Mouse (Mus musculus): ENCODE results near the gene Cpa4. TPM values are rescaled to one million over a fixed set of nuclear protein-coding genes. Genes with fewer than 3 reads are reported as not detected.

The Cpa4 gene
- polyA plus RNA-seq, 1 experiment from 2014 or later: 3.6 TPM

DNA sequence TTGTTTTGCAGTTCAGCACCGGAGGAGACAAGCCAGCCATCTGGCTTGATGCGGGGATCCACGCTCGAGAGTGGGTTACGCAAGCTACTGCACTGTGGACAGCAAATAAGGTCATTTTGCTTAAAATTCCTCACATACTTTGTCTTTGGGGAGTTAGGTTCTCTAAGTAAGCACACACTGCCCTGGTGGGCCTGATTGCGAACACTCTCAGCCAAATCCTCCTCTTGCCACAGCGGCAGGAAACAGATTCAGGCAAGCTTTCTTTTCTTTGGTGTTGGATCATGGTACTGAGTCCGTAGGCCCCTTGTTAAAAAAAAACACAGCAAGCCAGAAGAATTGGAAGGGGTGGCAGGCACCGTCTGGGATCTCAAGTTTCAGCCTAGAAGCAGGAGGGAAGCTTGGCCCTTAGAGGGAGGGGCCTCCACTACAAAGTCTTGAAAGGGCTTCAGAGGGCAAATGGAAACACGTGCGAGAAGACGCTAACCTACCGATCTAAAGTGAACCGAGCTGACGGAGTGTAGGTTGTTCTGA lies 18.9 kb upstream of the Cpa4 start:
- no peak overlapping the region for H3K4me2 ChIP-seq (ENCODE audit: low read depth)
- H3K9ac ChIP-seq (ENCODE audit: low read length): peak overlapping the region; percentile 35
- H3K4me3 ChIP-seq (ENCODE audit: low read depth, low read length): no peak overlapping the region
- no peaks in the 10 kb centered on the region for H3K36me3 ChIP-seq (ENCODE audit: control insufficient read depth, insufficient read depth, low read length)
- WGBS: 15% methylated on average over 15 of the region's 15 CpGs
- H3K27ac ChIP-seq (ENCODE audit: low read depth, low read length): peak overlapping the region; percentile 80
- ATAC-seq (ENCODE audit: insufficient read depth, low FRiP score, low TSS enrichment) (no peak), DNase-seq (ENCODE audit: low spot score) (peak; percentile 64)
- H3K4me1 ChIP-seq (ENCODE audit: control insufficient read depth, insufficient read depth, low read length): peaks cover 24% of the 10 kb centered on the region
- no peaks in the 10 kb centered on the region for H3K27me3 ChIP-seq (ENCODE audit: control insufficient read depth, insufficient read depth, low read length)
- H3K9me3 ChIP-seq (ENCODE audit: control insufficient read depth, low read length): no peaks in the 10 kb centered on the region

DNA sequence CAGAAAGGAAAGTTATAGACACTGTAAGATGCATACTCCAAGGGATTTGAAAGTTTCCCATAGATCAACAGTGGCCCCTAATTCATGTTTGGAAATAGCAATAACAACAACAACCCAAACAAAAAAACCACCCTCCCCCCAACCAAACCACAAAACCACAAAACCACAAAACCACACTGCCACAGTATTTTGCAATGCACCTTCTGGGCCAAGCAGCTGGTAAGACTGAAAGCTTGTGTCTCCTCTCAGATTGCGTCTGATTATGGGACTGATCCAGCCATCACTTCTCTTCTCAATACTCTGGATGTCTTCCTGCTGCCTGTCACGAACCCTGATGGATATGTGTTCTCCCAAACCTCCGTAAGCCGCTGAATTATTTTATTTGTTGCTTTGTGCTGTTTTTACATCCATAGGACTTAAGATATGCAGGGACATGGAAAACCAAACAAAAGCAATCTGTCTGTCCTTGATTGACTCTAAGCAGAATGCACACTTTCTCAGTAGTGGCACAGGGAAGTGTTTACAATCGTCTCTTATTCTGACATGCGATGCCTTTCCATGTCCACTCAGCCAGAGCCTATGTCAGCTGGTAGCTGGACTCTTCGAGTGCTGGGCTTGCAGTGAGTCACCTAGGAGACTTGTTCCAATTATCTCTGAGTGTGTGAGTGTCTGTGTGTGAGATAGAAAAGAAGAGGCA lies 17.5 kb upstream of the Cpa4 start:
- ATAC-seq (ENCODE audit: insufficient read depth, low FRiP score, low TSS enrichment): no peak
- peak overlapping the region; percentile 45; the same call in 1 of the 2 replicates for H3K27ac ChIP-seq (ENCODE audit: low read depth, low read length)

DNA sequence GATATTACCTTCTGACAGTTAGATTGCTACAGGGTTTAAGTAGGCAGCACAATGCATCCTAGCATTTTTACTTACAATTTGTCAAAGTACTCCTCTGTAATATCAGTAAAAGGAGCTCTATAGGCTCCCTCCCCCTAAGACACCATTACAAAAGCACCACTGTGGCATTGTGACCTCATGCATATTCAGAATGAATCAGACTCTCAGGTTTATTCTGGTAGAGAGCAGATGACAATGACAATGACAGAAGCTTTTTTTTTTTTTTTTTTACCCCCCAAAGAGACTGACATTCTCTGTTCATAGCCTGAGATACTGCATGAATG lies 17.0 kb upstream of the Cpa4 start:
- no peaks in the 10 kb centered on the region for H3K27me3 ChIP-seq (ENCODE audit: control insufficient read depth, insufficient read depth, low read length)
- DNase-seq (ENCODE audit: low spot score) (no peak), ATAC-seq (ENCODE audit: insufficient read depth, low FRiP score, low TSS enrichment) (no peak)
- H3K4me2 ChIP-seq (ENCODE audit: low read depth): no peak overlapping the region
- peak overlapping the region; percentile 45; the same call in 1 of the 2 replicates for H3K27ac ChIP-seq (ENCODE audit: low read depth, low read length)
- no peak overlapping the region for H3K9ac ChIP-seq (ENCODE audit: low read length)
- no peak overlapping the region for H3K4me3 ChIP-seq (ENCODE audit: low read depth, low read length)
- no peaks in the 10 kb centered on the region for H3K9me3 ChIP-seq (ENCODE audit: control insufficient read depth, low read length)
- peaks cover 24% of the 10 kb centered on the region for H3K4me1 ChIP-seq (ENCODE audit: control insufficient read depth, insufficient read depth, low read length)
- H3K36me3 ChIP-seq (ENCODE audit: control insufficient read depth, insufficient read depth, low read length): no peaks in the 10 kb centered on the region

More for the DNA sequence above, 17.5 kb upstream of the Cpa4 start:
- Histone ChIP-seq H3K36me3 (ENCODE audit: control insufficient read depth, insufficient read depth, low read length) (no peaks in the 10 kb centered on the region), H3K4me2 (ENCODE audit: low read depth) (no peak overlapping the region), H3K27me3 (ENCODE audit: control insufficient read depth, insufficient read depth, low read length) (no peaks in the 10 kb centered on the region), H3K9me3 (ENCODE audit: control insufficient read depth, low read length) (no peaks in the 10 kb centered on the region), H3K4me3 (ENCODE audit: low read depth, low read length) (no peak overlapping the region), H3K4me1 (ENCODE audit: control insufficient read depth, insufficient read depth, low read length) (peaks cover 24% of the 10 kb centered on the region), H3K9ac (ENCODE audit: low read length) (no peak overlapping the region)
- no peak for DNase-seq (ENCODE audit: low spot score)
- WGBS: 74% methylated on average over 7 of the region's 7 CpGs

DNA sequence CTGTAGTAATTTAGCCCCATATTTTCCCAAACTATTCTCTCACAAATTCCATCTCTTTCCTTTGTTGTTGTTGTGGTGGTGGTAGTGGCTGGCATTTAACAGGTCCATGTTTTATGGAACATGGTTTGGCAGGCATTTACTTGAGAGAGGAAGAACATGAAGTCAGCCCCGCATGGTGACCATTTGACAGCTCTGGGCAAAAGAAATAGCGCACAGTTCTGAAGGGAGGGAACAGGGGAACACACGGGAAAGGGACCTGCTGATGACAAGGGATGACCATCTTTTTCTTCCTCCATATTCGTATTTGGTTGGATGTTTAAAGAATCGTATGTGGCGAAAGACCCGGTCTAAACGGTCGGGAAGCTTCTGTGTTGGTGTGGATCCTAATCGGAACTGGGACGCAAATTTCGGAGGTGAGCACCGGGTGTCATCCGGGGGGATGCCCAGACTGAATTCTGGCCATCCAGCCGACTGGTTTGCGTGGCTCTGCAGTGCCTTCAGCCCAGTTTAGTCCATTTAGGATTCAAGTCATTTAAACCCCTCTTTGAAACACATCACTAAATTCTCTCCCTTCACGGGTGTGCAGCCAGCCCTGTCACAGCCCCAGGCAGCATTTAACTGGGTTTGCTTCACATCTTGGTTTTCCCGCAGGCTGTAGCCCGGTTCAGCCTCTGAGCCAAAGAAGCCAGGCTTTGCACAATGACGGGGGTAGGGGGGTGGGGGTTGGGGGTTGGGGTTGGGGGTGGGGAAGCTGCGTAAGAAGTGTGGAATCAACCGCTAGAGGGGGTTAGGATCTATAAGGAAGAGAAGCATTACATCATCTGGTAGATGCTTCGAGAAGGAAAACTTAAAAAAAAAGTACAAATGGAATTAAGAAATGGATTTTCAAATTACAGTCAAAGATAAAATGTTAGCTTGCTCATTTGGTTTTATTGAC lies 16.3 kb upstream of the Cpa4 start:
- H3K36me3 ChIP-seq (ENCODE audit: control insufficient read depth, insufficient read depth, low read length): no peaks in the 10 kb centered on the region
- H3K27me3 ChIP-seq (ENCODE audit: control insufficient read depth, insufficient read depth, low read length): no peaks in the 10 kb centered on the region
- WGBS: 23% methylated on average over 23 of the region's 23 CpGs
- H3K4me3 ChIP-seq (ENCODE audit: low read depth, low read length): no peak overlapping the region
- peak overlapping the region; percentile 29 for H3K4me2 ChIP-seq (ENCODE audit: low read depth)
- ATAC-seq (ENCODE audit: insufficient read depth, low FRiP score, low TSS enrichment) (peak; percentile 60; the same call in 1 of the 2 replicates), DNase-seq (ENCODE audit: low spot score) (peak; percentile 65)
- H3K9me3 ChIP-seq (ENCODE audit: control insufficient read depth, low read length): no peaks in the 10 kb centered on the region
- H3K9ac ChIP-seq (ENCODE audit: low read length): peak overlapping the region; percentile 50
- H3K4me1 ChIP-seq (ENCODE audit: control insufficient read depth, insufficient read depth, low read length): peaks cover 19% of the 10 kb centered on the region
- H3K27ac ChIP-seq (ENCODE audit: low read depth, low read length): peak overlapping the region; percentile 83

DNA sequence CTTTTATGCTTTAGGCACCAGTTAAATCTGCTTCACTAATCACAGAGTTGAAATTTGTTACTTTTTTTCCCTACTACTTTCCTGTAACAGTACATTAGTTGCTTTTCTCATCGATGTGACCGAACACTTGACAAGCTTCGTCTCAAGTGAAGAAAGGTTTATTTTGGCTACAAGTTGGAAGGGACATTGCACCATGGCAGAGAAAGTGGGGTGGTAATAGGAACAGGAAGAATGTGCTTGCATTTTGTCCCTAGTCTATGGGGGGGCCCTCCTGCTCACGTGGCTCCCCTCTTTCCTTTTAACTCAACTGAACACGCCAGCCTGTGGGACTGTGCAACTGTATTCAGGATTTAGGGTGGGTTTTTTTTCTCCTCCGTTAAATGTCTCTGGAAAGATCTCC lies 15.5 kb upstream of the Cpa4 start:
- no peak overlapping the region for H3K4me2 ChIP-seq (ENCODE audit: low read depth)
- H3K36me3 ChIP-seq (ENCODE audit: control insufficient read depth, insufficient read depth, low read length): no peaks in the 10 kb centered on the region
- H3K9ac ChIP-seq (ENCODE audit: low read length): no peak overlapping the region
- no peak for ATAC-seq (ENCODE audit: insufficient read depth, low FRiP score, low TSS enrichment)
- H3K27me3 ChIP-seq (ENCODE audit: control insufficient read depth, insufficient read depth, low read length): no peaks in the 10 kb centered on the region
- WGBS: 65% methylated on average over 6 of the region's 6 CpGs
- H3K9me3 ChIP-seq (ENCODE audit: control insufficient read depth, low read length): no peaks in the 10 kb centered on the region
- DNase-seq (ENCODE audit: low spot score): no peak
- H3K4me3 ChIP-seq (ENCODE audit: low read depth, low read length): no peak overlapping the region
- peaks cover 18% of the 10 kb centered on the region for H3K4me1 ChIP-seq (ENCODE audit: control insufficient read depth, insufficient read depth, low read length)
- no peak overlapping the region for H3K27ac ChIP-seq (ENCODE audit: low read depth, low read length)

DNA sequence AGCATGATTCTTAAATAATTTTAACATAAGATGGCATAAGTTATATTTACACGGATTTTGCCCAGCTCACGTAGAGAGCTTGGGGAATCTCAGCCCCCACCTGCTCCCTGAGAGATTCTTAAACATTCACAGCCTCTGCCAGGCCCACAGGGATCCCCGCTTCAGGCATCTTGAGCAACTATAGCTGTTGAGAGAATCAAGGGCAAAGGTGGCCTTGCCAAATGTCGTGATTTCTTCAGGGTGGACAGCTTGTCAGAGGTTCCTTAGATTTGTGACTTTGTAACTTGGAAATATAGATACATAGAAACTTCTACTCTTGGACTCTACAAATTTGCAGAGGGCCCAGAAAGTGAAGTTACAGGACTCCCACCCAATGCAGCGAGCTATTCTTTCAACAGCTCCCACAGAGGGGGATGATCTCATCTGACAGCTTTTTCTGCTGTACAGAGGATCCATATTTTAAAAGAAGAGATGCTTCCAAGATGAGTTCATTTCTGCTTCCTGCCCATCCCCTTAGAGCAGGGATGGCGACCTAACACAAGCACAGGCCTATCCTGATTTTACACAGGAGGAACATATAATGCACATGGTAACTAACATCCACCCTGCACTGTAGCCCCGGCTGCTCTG lies 14.7 kb upstream of the Cpa4 start:
- 81% methylated on average over 7 of the region's 7 CpGs for WGBS
- H3K9ac ChIP-seq (ENCODE audit: low read length): no peak overlapping the region
- no peaks in the 10 kb centered on the region for H3K27me3 ChIP-seq (ENCODE audit: control insufficient read depth, insufficient read depth, low read length)
- H3K4me1 ChIP-seq (ENCODE audit: control insufficient read depth, insufficient read depth, low read length): peaks cover 13% of the 10 kb centered on the region
- H3K4me3 ChIP-seq (ENCODE audit: low read depth, low read length): no peak overlapping the region
- H3K27ac ChIP-seq (ENCODE audit: low read depth, low read length): no peak overlapping the region
- no peaks in the 10 kb centered on the region for H3K36me3 ChIP-seq (ENCODE audit: control insufficient read depth, insufficient read depth, low read length)
- no peak for ATAC-seq (ENCODE audit: insufficient read depth, low FRiP score, low TSS enrichment)
- no peak for DNase-seq (ENCODE audit: low spot score)
- H3K4me2 ChIP-seq (ENCODE audit: low read depth): no peak overlapping the region
- H3K9me3 ChIP-seq (ENCODE audit: control insufficient read depth, low read length): no peaks in the 10 kb centered on the region

DNA sequence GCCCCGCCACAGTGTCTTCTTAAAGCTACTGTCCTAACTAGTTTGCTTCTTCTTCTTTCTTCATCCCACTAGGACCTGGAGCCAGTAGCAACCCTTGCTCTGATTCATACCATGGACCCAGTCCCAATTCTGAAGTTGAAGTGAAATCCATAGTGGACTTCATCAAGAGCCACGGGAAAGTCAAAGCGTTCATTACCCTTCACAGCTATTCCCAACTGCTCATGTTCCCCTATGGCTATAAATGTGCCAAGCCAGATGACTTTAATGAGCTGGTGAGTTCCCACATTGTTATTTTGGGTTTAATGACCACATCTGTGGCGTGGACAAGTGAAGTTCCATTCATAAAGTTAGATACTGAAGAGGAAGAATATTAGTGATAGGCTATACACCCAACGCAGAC lies 14.1 kb upstream of the Cpa4 start:
- no peak overlapping the region for H3K9ac ChIP-seq (ENCODE audit: low read length)
- H3K9me3 ChIP-seq (ENCODE audit: control insufficient read depth, low read length): no peaks in the 10 kb centered on the region
- 76% methylated on average over 5 of the region's 5 CpGs for WGBS
- DNase-seq (ENCODE audit: low spot score) (no peak), ATAC-seq (ENCODE audit: insufficient read depth, low FRiP score, low TSS enrichment) (no peak)
- peaks cover 11% of the 10 kb centered on the region for H3K4me1 ChIP-seq (ENCODE audit: control insufficient read depth, insufficient read depth, low read length)
- H3K27me3 ChIP-seq (ENCODE audit: control insufficient read depth, insufficient read depth, low read length): no peaks in the 10 kb centered on the region
- no peaks in the 10 kb centered on the region for H3K36me3 ChIP-seq (ENCODE audit: control insufficient read depth, insufficient read depth, low read length)
- H3K4me2 ChIP-seq (ENCODE audit: low read depth): no peak overlapping the region
- no peak overlapping the region for H3K27ac ChIP-seq (ENCODE audit: low read depth, low read length)
- H3K4me3 ChIP-seq (ENCODE audit: low read depth, low read length): no peak overlapping the region

DNA sequence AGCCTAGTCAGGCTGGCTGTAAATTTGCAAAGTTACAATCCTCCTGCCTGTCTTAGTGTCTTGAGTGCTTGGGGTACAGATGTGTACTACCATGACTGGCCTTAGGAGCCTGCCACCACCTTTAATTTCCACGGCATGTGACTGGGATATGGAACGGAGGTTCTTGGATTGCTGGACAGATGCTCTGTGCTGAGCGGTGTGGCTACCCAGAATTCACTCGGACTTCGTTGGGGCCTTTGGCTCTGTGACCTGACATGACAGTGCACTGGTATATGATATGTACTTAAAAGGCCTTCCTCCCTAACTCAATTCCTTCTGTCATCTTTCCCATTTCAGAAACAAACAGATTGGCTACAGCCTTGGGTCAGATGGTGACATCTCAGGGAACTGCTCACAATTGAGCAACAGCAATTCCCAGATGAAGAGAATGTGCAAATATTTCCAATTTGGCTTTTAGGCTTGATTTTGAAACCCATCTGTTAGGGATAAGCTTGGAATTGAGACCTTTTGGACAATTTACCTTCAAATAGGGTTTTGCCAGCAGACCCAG lies 13.5 kb upstream of the Cpa4 start:
- Histone ChIP-seq H3K9ac (ENCODE audit: low read length) (no peak overlapping the region), H3K27me3 (ENCODE audit: control insufficient read depth, insufficient read depth, low read length) (no peaks in the 10 kb centered on the region), H3K4me1 (ENCODE audit: control insufficient read depth, insufficient read depth, low read length) (peaks cover 9% of the 10 kb centered on the region; the same call in 1 of the 2 replicates), H3K4me3 (ENCODE audit: low read depth, low read length) (no peak overlapping the region), H3K4me2 (ENCODE audit: low read depth) (no peak overlapping the region), H3K27ac (ENCODE audit: low read depth, low read length) (no peak overlapping the region), H3K36me3 (ENCODE audit: control insufficient read depth, insufficient read depth, low read length) (no peaks in the 10 kb centered on the region), H3K9me3 (ENCODE audit: control insufficient read depth, low read length) (no peaks in the 10 kb centered on the region)
- ATAC-seq (ENCODE audit: insufficient read depth, low FRiP score, low TSS enrichment): no peak
- 94% methylated on average over 5 of the region's 5 CpGs for WGBS
- DNase-seq (ENCODE audit: low spot score): no peak
